ENCODE assay signal across 8 mouse cellular contexts in genomic region chr1:132008881-132009644, GRCm38 (mm10). TPM values are rescaled to one million over a fixed set of nuclear protein-coding genes. Genes with fewer than 3 reads are reported as not detected.
DNase-seq lines count a peak whose midpoint lies in the region; ATAC-seq lines count a peak whose summit lies in the region.

No protein-coding gene starts in this region.

- no peak for DNase-seq in heart, embryonic 10.5 days (ENCODE audit: low spot score)
- no peak for DNase-seq in heart, adult 8-10 months (ENCODE audit: low spot score)
- peak; percentile 37 to 45 for DNase-seq in B cell, adult 2 months
- peak; percentile 77 for DNase-seq in midbrain, embryonic 11.5 days (ENCODE audit: low spot score, missing footprints)
- no peak for DNase-seq in adrenal gland, adult 18-20 months (ENCODE audit: low spot score in 2 of 2)
- no peak for DNase-seq in frontal cortex, postnatal 36 days (ENCODE audit: low spot score in 2 of 2)
- no peak for DNase-seq in spleen, postnatal 4 days (ENCODE audit: low spot score in 2 of 2)

- 56% methylated on average over 8 of the region's 8 CpGs for WGBS in heart, embryonic 10.5 days
- 34% methylated on average over 8 of the region's 8 CpGs for WGBS in forebrain, embryonic 16.5 days
- 43% methylated on average over 8 of the region's 8 CpGs for WGBS in midbrain, embryonic 11.5 days

- no peaks in the 10 kb centered on the region for H3K27me3 ChIP-seq in heart, embryonic 10.5 days (ENCODE audit: insufficient read depth, poor library complexity, severe bottlenecking)
- H3K27me3 ChIP-seq in forebrain, embryonic 16.5 days (replicated peaks; ENCODE audit: control insufficient read depth, insufficient read depth, low read length), result no peaks in the 10 kb centered on the region
- H3K27me3 ChIP-seq in midbrain, embryonic 11.5 days (ENCODE audit: control insufficient read depth, insufficient read depth, low read length), result no peaks in the 10 kb centered on the region

- peak overlapping the region; percentile 50 for H3K9ac ChIP-seq in forebrain, embryonic 16.5 days (replicated peaks; ENCODE audit: low read depth, low read length)
- peak overlapping the region; percentile 96 for H3K9ac ChIP-seq in midbrain, embryonic 11.5 days (ENCODE audit: low read length)

- H3K27ac ChIP-seq in heart, embryonic 10.5 days, result peak overlapping the region; percentile 100
- no peak overlapping the region for H3K27ac ChIP-seq in forebrain, embryonic 16.5 days (ENCODE audit: low read length)
- H3K27ac ChIP-seq in midbrain, embryonic 11.5 days (ENCODE audit: low read depth, low read length), result no peak overlapping the region

- H3K9me3 ChIP-seq in heart, embryonic 10.5 days, result no peaks in the 10 kb centered on the region
- H3K9me3 ChIP-seq in forebrain, embryonic 16.5 days (ENCODE audit: control insufficient read depth, low read length), result no peaks in the 10 kb centered on the region
- H3K9me3 ChIP-seq in midbrain, embryonic 11.5 days (ENCODE audit: control insufficient read depth, low read length), result no peaks in the 10 kb centered on the region

- peaks cover under 1% of the 10 kb centered on the region for H3K36me3 ChIP-seq in heart, embryonic 10.5 days
- no peaks in the 10 kb centered on the region for H3K36me3 ChIP-seq in forebrain, embryonic 16.5 days (ENCODE audit: control insufficient read depth, insufficient read depth)
- no peaks in the 10 kb centered on the region for H3K36me3 ChIP-seq in midbrain, embryonic 11.5 days (ENCODE audit: control insufficient read depth, insufficient read depth, low read length)

- H3K4me3 ChIP-seq in heart, embryonic 10.5 days, result peak overlapping the region; percentile 89
- peak overlapping the region; percentile 75 for H3K4me3 ChIP-seq in forebrain, embryonic 16.5 days (replicated peaks; ENCODE audit: low read length)
- peak overlapping the region; percentile 90 for H3K4me3 ChIP-seq in midbrain, embryonic 11.5 days (ENCODE audit: low read depth, low read length)

- ATAC-seq in forebrain, embryonic 16.5 days, result no peak
- no peak for ATAC-seq in midbrain, embryonic 11.5 days (ENCODE audit: low FRiP score)

- peak overlapping the region; percentile 85 for H3K4me2 ChIP-seq in forebrain, embryonic 16.5 days (ENCODE audit: low read length)
- H3K4me2 ChIP-seq in midbrain, embryonic 11.5 days, result peak overlapping the region; percentile 68

- H3K4me1 ChIP-seq in heart, embryonic 10.5 days, result peaks cover 23% of the 10 kb centered on the region
- H3K4me1 ChIP-seq in forebrain, embryonic 16.5 days (replicated peaks; ENCODE audit: control insufficient read depth, insufficient read depth, low read length), result peaks cover 21% of the 10 kb centered on the region
- H3K4me1 ChIP-seq in midbrain, embryonic 11.5 days (ENCODE audit: control insufficient read depth, insufficient read depth, low read length), result peaks cover 13% of the 10 kb centered on the region

RNA-seq across cellular contexts. Expression of gene Elk4, which starts 1.7 kb away (rescaled TPM):
- 12.2 and 15.3 TPM in 2 replicates for polyA plus RNA-seq in heart, embryonic 10.5 days (2016; fragmentation: Nextera tagmentation; extraction: Ambion mirVana)
- 10 to 100 TPM; 62.5 to 79.4 (median 76.0) TPM for total RNA-seq in heart, adult 8-10 months (2022)
- polyA plus RNA-seq in forebrain, embryonic 16.5 days (2015; fragmentation: Nextera tagmentation; extraction: Ambion mirVana), result 12.5 and 13.5 TPM in 2 replicates
- 17.2 and 19.5 TPM in 2 replicates for polyA plus RNA-seq in midbrain, embryonic 11.5 days (2014; fragmentation: Nextera tagmentation; extraction: Ambion mirVana)
- 10 to 100 TPM; 79.8 to 86.4 TPM for total RNA-seq in adrenal gland, adult 18-20 months (2021)

RNA-seq across cellular contexts. Expression of gene Slc45a3, which starts 46.3 kb away (rescaled TPM):
- 1.1 and 1.9 TPM in 2 replicates for polyA plus RNA-seq in heart, embryonic 10.5 days (2016; fragmentation: Nextera tagmentation; extraction: Ambion mirVana)
- total RNA-seq in heart, adult 8-10 months (2022), result 1 to 10 TPM; 2.4 to 4.7 (median 3.3) TPM
- polyA plus RNA-seq in forebrain, embryonic 16.5 days (2015; fragmentation: Nextera tagmentation; extraction: Ambion mirVana), result 2.0 and 2.1 TPM in 2 replicates
- polyA plus RNA-seq in midbrain, embryonic 11.5 days (2014; fragmentation: Nextera tagmentation; extraction: Ambion mirVana), result 19.5 and 20.5 TPM in 2 replicates
- total RNA-seq in adrenal gland, adult 18-20 months (2021), result 10 to 100 TPM; 22.9 to 33.6 TPM

RNA-seq across cellular contexts. Expression of gene Mfsd4a, which starts 58.8 kb away (rescaled TPM):
- 7.3 and 12.0 TPM in 2 replicates for polyA plus RNA-seq in heart, embryonic 10.5 days (2016; fragmentation: Nextera tagmentation; extraction: Ambion mirVana)
- total RNA-seq in heart, adult 8-10 months (2022), result 1 to 10 TPM; 4.7 to 9.4 (median 7.7) TPM
- polyA plus RNA-seq in forebrain, embryonic 16.5 days (2015; fragmentation: Nextera tagmentation; extraction: Ambion mirVana), result 10.9 and 11.2 TPM in 2 replicates
- polyA plus RNA-seq in midbrain, embryonic 11.5 days (2014; fragmentation: Nextera tagmentation; extraction: Ambion mirVana), result 8.1 and 8.7 TPM in 2 replicates
- 10 to 100 TPM; 13.3 to 31.0 TPM for total RNA-seq in adrenal gland, adult 18-20 months (2021)

Comparison
In these comparisons a context has a peak if more than half of its experiments do, and no peak if none do; other contexts are left out.
1. DNase-seq: peak in B cell, adult 2 months (2 of 2) and midbrain, embryonic 11.5 days (single experiment); none in heart, embryonic 10.5 days (single experiment), heart, adult 8-10 months (single experiment), adrenal gland, adult 18-20 months (0 of 2), frontal cortex, postnatal 36 days (0 of 2) and spleen, postnatal 4 days (0 of 2).
2. Peak in every context shown above with its lines, with median percentiles within 50 percentile points of each other: H3K4me3 ChIP-seq.